Mouse (Mus musculus) forebrain, embryonic 16.5 days (tissue): ENCODE data around the gene Try10. TPM values are rescaled to one million over a fixed set of nuclear protein-coding genes. Genes with fewer than 3 reads are reported as not detected.
"Not testable (repeated sequence)": the region's sequence is repeated elsewhere in the genome, so short reads cannot be mapped to it uniquely, and the experiment has no call there.

Source experiments
- ATAC-seq: fragments of 200-750 bp; cut with Nextera tagmentation; 2 replicates; pipeline ENCODE4 v1.8.0; 2017; ENCODE audit warnings: mild to moderate bottlenecking, moderate library complexity
- H3K27ac ChIP-seq: fragments of 300-500 bp; sonication (generic); 2 replicates; pipeline ENCODE4 v1.5.1; 2014; ENCODE audit warnings: low read length, control low read depth
- H3K27me3 ChIP-seq: fragments of 300-500 bp; sonication (generic); replicated peaks from 2 replicates; pipeline ENCODE4 v1.6.1; 2014; ENCODE audit warnings: low read length; ENCODE audit not compliant: control insufficient read depth, insufficient read depth
- H3K36me3 ChIP-seq: fragments of 300-500 bp; sonication (generic); 2 replicates; pipeline ENCODE4 v1.6.1; 2014; ENCODE audit not compliant: control insufficient read depth, insufficient read depth
- H3K4me1 ChIP-seq: fragments of 300-500 bp; sonication (generic); replicated peaks from 2 replicates; pipeline ENCODE4 v1.6.1; 2014; ENCODE audit warnings: low read length; ENCODE audit not compliant: control insufficient read depth, insufficient read depth
- H3K4me2 ChIP-seq: fragments of 300-500 bp; sonication (generic); 2 replicates; pipeline ENCODE4 v1.6.1; 2014; ENCODE audit warnings: mild to moderate bottlenecking, low read length, control low read depth
- H3K4me3 ChIP-seq: fragments of 300-500 bp; sonication (generic); replicated peaks from 2 replicates; pipeline ENCODE4 v1.5.1; 2014; ENCODE audit warnings: mild to moderate bottlenecking, low read length, control low read depth
- H3K9ac ChIP-seq: fragments of 300-500 bp; sonication (generic); replicated peaks from 2 replicates; pipeline ENCODE4 v1.6.1; 2014; ENCODE audit warnings: low read depth, low read length, control low read depth
- H3K9me3 ChIP-seq: fragments of 300-500 bp; sonication (generic); 2 replicates; pipeline ENCODE4 v1.6.1; 2016; ENCODE audit warnings: low read length; ENCODE audit not compliant: control insufficient read depth
- WGBS: fragments of 180-500 bp; shearing (Covaris S2); extraction: QIAGEN DNeasy Blood & Tissue Kit; methylation state at CpG from one replicate; pipeline ENCODE4 v1.1.7; 2014; 5-methylcytosine and 5-hydroxymethylcytosine counted together
- polyA plus RNA-seq: library from polyadenylated mRNA; unstranded; fragments of >200 nt; fragmentation: Nextera tagmentation; extraction: Ambion mirVana; gene quantifications from 2 replicates; pipeline ENCODE4 v1.2.1, GENCODE M21; 2015

The Try10 gene
- not detected in 2 replicates for polyA plus RNA-seq

GRCm38 (mm10) chr6:41353932-41354331 lies at the start of gene Try10:
TSS of gene Try10 (plus strand) at chr6:41354105.
- Histone ChIP-seq H3K9me3 (no peaks in the 10 kb centered on the region), H3K4me2 (no peak within 1 kb of the TSS), H3K9ac (no peak within 1 kb of the TSS), H3K36me3 (no peaks in the 10 kb centered on the region), H3K27me3 (no peaks in the 10 kb centered on the region), H3K4me1 (no peaks in the 10 kb centered on the region), H3K4me3 (no peak within 1 kb of the TSS), H3K27ac (no peak within 1 kb of the TSS)
- ATAC-seq, result no peak
- 85% methylated on average over 2 of the region's 2 CpGs for WGBS

GRCm38 (mm10) chr6:41316741-41317140 lies 37.2 kb upstream of the Try10 start, which contains the start of gene Try5:
TSS of gene Try5 (minus strand) at chr6:41316841.
- WGBS, result 76% methylated on average over 3 of the region's 3 CpGs
- not testable (repeated sequence) for H3K36me3 ChIP-seq, H3K27ac ChIP-seq, H3K9me3 ChIP-seq, H3K27me3 ChIP-seq, H3K9ac ChIP-seq, ATAC-seq, H3K4me3 ChIP-seq, H3K4me1 ChIP-seq, H3K4me2 ChIP-seq

- not testable (repeated sequence) for H3K4me1 ChIP-seq, H3K27ac ChIP-seq, H3K9ac ChIP-seq, H3K27me3 ChIP-seq, H3K4me2 ChIP-seq, ATAC-seq, H3K9me3 ChIP-seq, H3K4me3 ChIP-seq, H3K36me3 ChIP-seq
- WGBS, result 100% methylated on average over 1 of the region's 2 CpGs
These were observed 19.9 kb downstream of the Try10 start for GRCm38 (mm10) chr6:41373772-41374171.

- not testable (repeated sequence) for H3K9ac ChIP-seq, H3K4me3 ChIP-seq, H3K27ac ChIP-seq, H3K36me3 ChIP-seq, H3K27me3 ChIP-seq, H3K4me1 ChIP-seq, H3K4me2 ChIP-seq, H3K9me3 ChIP-seq, ATAC-seq
These were observed 23.7 kb downstream of the Try10 start, which contains the start of gene Prss3 for GRCm38 (mm10) chr6:41377578-41377977. TSS of gene Prss3 (minus strand) at chr6:41377678.

- H3K4me3 ChIP-seq, result no peak overlapping the region
- no peaks in the 10 kb centered on the region for H3K27me3 ChIP-seq
- no peaks in the 10 kb centered on the region for H3K4me1 ChIP-seq
- 77% methylated on average over 2 of the region's 2 CpGs for WGBS
- no peaks in the 10 kb centered on the region for H3K36me3 ChIP-seq
- no peak for ATAC-seq
- no peak overlapping the region for H3K4me2 ChIP-seq
- H3K27ac ChIP-seq, result no peak overlapping the region
- H3K9ac ChIP-seq, result no peak overlapping the region
- no peaks in the 10 kb centered on the region for H3K9me3 ChIP-seq
These were observed 32.9 kb downstream of the Try10 start for GRCm38 (mm10) chr6:41386781-41387180.

GRCm38 (mm10) chr6:41391640-41392039 lies 37.7 kb downstream of the Try10 start:
- H3K9me3 ChIP-seq, ATAC-seq: not testable (repeated sequence)
- 65% methylated on average over 1 of the region's 1 CpGs for WGBS

GRCm38 (mm10) chr6:41392056-41392455 lies 38.2 kb downstream of the Try10 start, which contains the start of gene Gm5771:
TSS of gene Gm5771 (plus strand) at chr6:41392356.
- not testable (repeated sequence) for H3K27me3 ChIP-seq, H3K4me2 ChIP-seq, H3K27ac ChIP-seq, H3K36me3 ChIP-seq, H3K9me3 ChIP-seq, H3K9ac ChIP-seq, H3K4me1 ChIP-seq, ATAC-seq, H3K4me3 ChIP-seq

More at GRCm38 (mm10) chr6:41391640-41392039, 37.7 kb downstream of the Try10 start:
- H3K27ac ChIP-seq, H3K4me3 ChIP-seq, H3K27me3 ChIP-seq, H3K9ac ChIP-seq, H3K36me3 ChIP-seq, H3K4me1 ChIP-seq, H3K4me2 ChIP-seq: not testable (repeated sequence)

Other genes starting within 250 kb of the Try10 start
- gene Try4, start 51.8 kb upstream of the Try10 start, polyA plus RNA-seq, result not detected in 2 replicates
- not detected in 2 replicates for gene Try5, start 37.3 kb upstream of the Try10 start, polyA plus RNA-seq
- gene Prss3, start 23.6 kb downstream of the Try10 start, polyA plus RNA-seq, result not detected in 2 replicates
- gene Gm5771, start 38.3 kb downstream of the Try10 start, polyA plus RNA-seq, result not detected in 2 replicates
- gene Gm10334, start 92.0 kb downstream of the Try10 start, polyA plus RNA-seq, result not detected in 2 replicates
- gene Prss1, start 104.8 kb downstream of the Try10 start, polyA plus RNA-seq, result not detected in 2 replicates
- not detected in 2 replicates for gene Prss2, start 167.7 kb downstream of the Try10 start, polyA plus RNA-seq